ENCODE assay signal across 8 mouse cellular contexts in the genomic region with DNA sequence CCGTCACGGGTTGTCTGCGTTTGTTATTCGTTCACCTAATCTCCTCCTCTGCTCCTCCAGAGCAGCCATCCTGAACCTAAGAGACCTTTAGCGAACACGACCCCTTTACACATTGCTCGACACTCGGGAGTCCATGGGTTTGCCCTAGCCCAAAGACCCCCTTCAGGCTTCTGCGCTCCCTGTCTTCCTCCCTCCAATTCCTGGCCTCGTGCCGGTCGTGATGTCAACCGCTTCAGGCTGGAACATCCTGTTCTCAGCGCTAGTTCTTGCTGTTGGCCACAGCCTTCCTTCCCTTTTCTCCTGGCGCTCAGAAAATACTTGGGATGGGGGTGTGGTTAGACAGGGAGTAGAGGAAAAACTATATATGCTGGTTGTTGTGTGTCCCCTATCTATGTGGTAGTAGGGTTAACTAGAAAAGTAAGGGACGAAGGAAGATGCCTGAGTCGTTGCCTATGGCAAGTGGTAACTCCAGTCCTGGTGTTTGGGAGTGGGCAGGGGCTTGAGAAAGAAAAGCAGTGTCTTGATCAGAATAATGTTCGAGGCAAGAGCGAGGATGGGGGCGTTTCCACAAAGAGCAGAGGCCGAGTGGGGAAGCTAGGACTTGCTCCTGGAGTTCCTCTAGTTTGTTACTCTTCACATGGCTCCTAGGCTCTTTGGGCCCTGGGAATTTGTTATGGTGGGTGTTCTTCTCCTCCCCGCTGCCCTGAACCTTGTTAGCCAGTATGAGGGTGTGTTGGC. TPM values are rescaled to one million over a fixed set of nuclear protein-coding genes. Genes with fewer than 3 reads are reported as not detected.
DNase-seq lines count a peak whose midpoint lies in the region; TF ChIP-seq lines count a peak whose summit lies in the region.

No protein-coding gene starts in this region.

- peaks cover 36 to 39% of the 10 kb centered on the region in 2 experiments for H3K36me3 ChIP-seq in CH12.LX (replicated peaks in 1 of 2; ENCODE audit: control insufficient read depth in 1 of 2, insufficient read depth in 1 of 2, low read length in 1 of 2)
- peaks cover 39% of the 10 kb centered on the region for H3K36me3 ChIP-seq in forebrain, embryonic 10.5 days (replicated peaks)
- H3K36me3 ChIP-seq in small intestine, adult 2 months (ENCODE audit: control insufficient read depth, insufficient read depth, low read length): peaks cover 39% of the 10 kb centered on the region

- DNase-seq in CH12.LX (ENCODE audit: extremely low read depth) (peak; percentile 51), adipocyte (ENCODE audit: low spot score) (peak; percentile 60)
- no peak for DNase-seq in forebrain, embryonic 10.5 days (ENCODE audit: extremely low spot score, low spot score)
- DNase-seq in heart, postnatal 10 days: peak; percentile 92 to 95
- DNase-seq in kidney, postnatal 36 days: peak; percentile 89 to 91
- peak; percentile 97 for DNase-seq in lung, postnatal 10 days
- no peak for DNase-seq in natural killer cell, adult 2 months (ENCODE audit: low spot score in 2 of 2)

- H3K27ac ChIP-seq in CH12.LX (ENCODE audit: insufficient read depth, low read depth): peak overlapping the region; percentile 75
- peak overlapping the region; percentile 86 for H3K27ac ChIP-seq in forebrain, embryonic 10.5 days
- H3K27ac ChIP-seq in small intestine, adult 2 months (ENCODE audit: insufficient read depth, low read depth, low read length): peak overlapping the region; percentile 99

- peaks cover 20 to 58% of the 10 kb centered on the region in 2 experiments for H3K4me1 ChIP-seq in CH12.LX (ENCODE audit: control insufficient read depth in 1 of 2, insufficient read depth in 2 of 2)
- H3K4me1 ChIP-seq in forebrain, embryonic 10.5 days: peaks cover 65% of the 10 kb centered on the region
- H3K4me1 ChIP-seq in small intestine, adult 2 months (ENCODE audit: control insufficient read depth, insufficient read depth, insufficient read length, low read length): peaks cover 26% of the 10 kb centered on the region; the same call in 1 of the 2 replicates

- H3K27me3 ChIP-seq in CH12.LX (replicated peaks): peaks cover 6% of the 10 kb centered on the region
- no peaks in the 10 kb centered on the region for H3K27me3 ChIP-seq in forebrain, embryonic 10.5 days (ENCODE audit: poor library complexity, severe bottlenecking)
- no peaks in the 10 kb centered on the region for H3K27me3 ChIP-seq in small intestine, adult 2 months (ENCODE audit: control insufficient read depth, insufficient read depth, low read length)

- dilution Hi-C loops in CH12.LX (cut with MboI; ENCODE audit: extremely low pct_ligation_motif_present, extremely low pct_unique_long_range_greater_than_20kb, low sequenced_read_pairs): no loop called here

- TF ChIP-seq RAD21 in CH12.LX (IDR thresholded peaks at IDR 0.05; ENCODE audit: low read depth, low read length): no peak

- H3K4me2 ChIP-seq in CH12.LX (ENCODE audit: insufficient read depth, low read depth, poor library complexity, severe bottlenecking): peak overlapping the region; percentile 93

- H3K9me3 ChIP-seq in CH12.LX (replicated peaks; ENCODE audit: low read length): no peaks in the 10 kb centered on the region
- no peaks in the 10 kb centered on the region for H3K9me3 ChIP-seq in forebrain, embryonic 10.5 days

- in situ Hi-C loops in CH12.LX (cut with MboI; ENCODE audit: low pct_ligation_motif_present, low pct_unique_long_range_greater_than_20kb, low sequenced_read_pairs): loop anchor here (25.0 kb wide), 1 partner anchor 913 kb away; a partner anchor contains a TSS

- peak overlapping the region; percentile 76 for H3K9ac ChIP-seq in CH12.LX (ENCODE audit: insufficient read depth, low read depth)

- TF ChIP-seq EP300 in CH12.LX (IDR thresholded peaks at IDR 0.05; ENCODE audit: low read length): no peak

- intact Hi-C loops in heart, postnatal 10 days (cut with DNase I): loop anchor here (10.0 kb wide), 1 partner anchor 315 kb away; a partner anchor contains a TSS

- TF ChIP-seq CTCF in CH12.LX (conservative IDR thresholded peaks at IDR 0.05 in 1 of 2, IDR thresholded peaks at IDR 0.05 in 1 of 2; ENCODE audit: low read depth in 2 of 2, low read length in 2 of 2): no peak
- TF ChIP-seq CTCF in small intestine, adult 2 months (IDR thresholded peaks at IDR 0.05; ENCODE audit: extremely low read depth, insufficient read length, insufficient replicate concordance, low read depth, low read length): no peak

- 2% methylated on average over 22 of the region's 22 CpGs for WGBS in forebrain, embryonic 10.5 days
- WGBS in small intestine, adult 2 months: 4% methylated on average over 22 of the region's 22 CpGs

- peak overlapping the region; percentile 67 to 94 (median 75) for H3K4me3 ChIP-seq in CH12.LX (replicated peaks in 1 of 3; ENCODE audit: low read depth in 2 of 3, low read length in 2 of 3, poor library complexity in 1 of 3)
- peak overlapping the region; percentile 65 for H3K4me3 ChIP-seq in forebrain, embryonic 10.5 days
- peak overlapping the region; percentile 65 for H3K4me3 ChIP-seq in small intestine, adult 2 months (ENCODE audit: low read depth, low read length)

- TF ChIP-seq POLR2A in CH12.LX (IDR thresholded peaks at IDR 0.05; ENCODE audit: low read depth, low read length): no peak
- 0 out of 2 replicates have a peak, but pooled peaks have one; percentile 16 for TF ChIP-seq POLR2A in small intestine, adult 2 months (IDR thresholded peaks at IDR 0.05; ENCODE audit: low read depth, low read length)

- peaks cover 22% of the 10 kb centered on the region for H3K79me2 ChIP-seq in CH12.LX (replicated peaks; ENCODE audit: control insufficient read depth, extremely low read depth, insufficient read depth, poor library complexity, severe bottlenecking)

TF ChIP-seq in CH12.LX, 34 proteins besides CTCF, POLR2A, EP300 and RAD21:
- TF ChIP-seq USF2 (conservative IDR thresholded peaks at IDR 0.05; ENCODE audit: low read depth, low read length) (no peak), BHLHE40 (IDR thresholded peaks at IDR 0.05; ENCODE audit: low read depth, low read length) (peak; percentile 37; the same call in 1 of the 2 replicates), ELF1 (IDR thresholded peaks at IDR 0.05; ENCODE audit: low read depth, low read length) (no peak)

RNA-seq across cellular contexts. Expression of a gene that starts 4.3 kb away (rescaled TPM):
- total RNA-seq in CH12.LX (2012; rRNA removed): 11.5 and 11.8 TPM in 2 replicates
- 2.8 and 3.2 TPM in 2 replicates for total RNA-seq in CH12.LX (2014; rRNA removed)
- 37.9 and 38.3 TPM in 2 replicates for polyA plus RNA-seq in CH12.LX (2012; ENCODE audit: insufficient read length, low read depth)
- 7.3 and 9.0 TPM in 2 replicates for polyA plus RNA-seq in forebrain, embryonic 10.5 days (2016; fragmentation: Nextera tagmentation; extraction: Ambion mirVana)
- 100 to 1,000 TPM in 1 of 2 experiments, 10 to 100 TPM in 1; 61.4 to 101 TPM for total RNA-seq in heart, postnatal 10 days (2021)
- polyA plus RNA-seq in small intestine, adult 2 months (2012; rRNA removed): 5.4 and 13.9 TPM in 2 replicates

RNA-seq across cellular contexts. Expression of a gene that starts 11.1 kb away (rescaled TPM):
- total RNA-seq in CH12.LX (2012; rRNA removed) (8.0 and 8.2 TPM in 2 replicates), CH12.LX (2014; rRNA removed) (1.3 and 1.4 TPM in 2 replicates)
- 26.0 and 26.7 TPM in 2 replicates for polyA plus RNA-seq in CH12.LX (2012; ENCODE audit: insufficient read length, low read depth)
- polyA plus RNA-seq in forebrain, embryonic 10.5 days (2016; fragmentation: Nextera tagmentation; extraction: Ambion mirVana): 51.3 and 57.6 TPM in 2 replicates
- 10 to 100 TPM; 71.1 to 85.8 TPM for total RNA-seq in heart, postnatal 10 days (2021)
- 33.5 and 84.4 TPM in 2 replicates for polyA plus RNA-seq in small intestine, adult 2 months (2012; rRNA removed)

RNA-seq across cellular contexts. Expression of a gene that starts 20.9 kb away (rescaled TPM):
- total RNA-seq in CH12.LX (2012; rRNA removed): 0.04 TPM in 1 of 2 replicates, not detected in the other
- total RNA-seq in CH12.LX (2014; rRNA removed): not detected in 2 replicates
- not detected in 2 replicates for polyA plus RNA-seq in CH12.LX (2012; ENCODE audit: insufficient read length, low read depth)
- 0.16 and 0.17 TPM in 2 replicates for polyA plus RNA-seq in forebrain, embryonic 10.5 days (2016; fragmentation: Nextera tagmentation; extraction: Ambion mirVana)
- total RNA-seq in heart, postnatal 10 days (2021): under 1 TPM; 0.17 to 0.34 TPM
- 1.1 and 1.7 TPM in 2 replicates for polyA plus RNA-seq in small intestine, adult 2 months (2012; rRNA removed)

RNA-seq across cellular contexts. Expression of a gene that starts 23.0 kb away (rescaled TPM):
- total RNA-seq in CH12.LX (2012; rRNA removed) (not detected in 2 replicates), CH12.LX (2014; rRNA removed) (not detected in 2 replicates)
- polyA plus RNA-seq in CH12.LX (2012; ENCODE audit: insufficient read length, low read depth): not detected in 2 replicates
- 0.11 and 0.16 TPM in 2 replicates for polyA plus RNA-seq in forebrain, embryonic 10.5 days (2016; fragmentation: Nextera tagmentation; extraction: Ambion mirVana)
- under 1 TPM; 0.42 to 0.60 TPM for total RNA-seq in heart, postnatal 10 days (2021)
- 0.29 and 0.38 TPM in 2 replicates for polyA plus RNA-seq in small intestine, adult 2 months (2012; rRNA removed)

RNA-seq across cellular contexts. Expression of a gene that starts 26.4 kb away (rescaled TPM):
- total RNA-seq in CH12.LX (2012; rRNA removed) (0.13 TPM in 1 of 2 replicates, not detected in the other), CH12.LX (2014; rRNA removed) (not detected in 2 replicates)
- polyA plus RNA-seq in CH12.LX (2012; ENCODE audit: insufficient read length, low read depth): 0.19 and 0.23 TPM in 2 replicates
- polyA plus RNA-seq in forebrain, embryonic 10.5 days (2016; fragmentation: Nextera tagmentation; extraction: Ambion mirVana): 0.26 and 0.28 TPM in 2 replicates
- total RNA-seq in heart, postnatal 10 days (2021): not detected
- 0.13 and 1.2 TPM in 2 replicates for polyA plus RNA-seq in small intestine, adult 2 months (2012; rRNA removed)

Comparison
In these comparisons a context has a peak if more than half of its experiments do, and no peak if none do; other contexts are left out.
1. DNase-seq: peak in CH12.LX (single experiment), adipocyte (single experiment), heart, postnatal 10 days (2 of 2), kidney, postnatal 36 days (2 of 2) and lung, postnatal 10 days (single experiment); none in forebrain, embryonic 10.5 days (single experiment) and natural killer cell, adult 2 months (0 of 2).
2. Peak in every context shown above with its lines, with median percentiles within 50 percentile points of each other: H3K27ac ChIP-seq and H3K4me3 ChIP-seq.